Mouse (Mus musculus): ENCODE results near the gene Atp6v1g2. TPM values are rescaled to one million over a fixed set of nuclear protein-coding genes. Genes with fewer than 3 reads are reported as not detected.

The Atp6v1g2 gene
- polyA plus RNA-seq (2012; fragmentation: generic; extraction: Trizol), result 1.4 TPM
- long read RNA-seq, experiment 1, result 0 reads
- long read RNA-seq, experiment 2, partial matches to known transcripts, result 0 of 1 reads
- long read RNA-seq, experiment 2, other reads (novel, unspliced or antisense), result 0 of 1 reads

GRCm38 (mm10) chr17:35233114-35233980 lies at the start of gene Atp6v1g2:
Atp6v1g2 (plus strand) TSS chr17:35233660.
- TF ChIP-seq USF1 (IDR thresholded peaks at IDR 0.05; ENCODE audit: low read depth) (no peak), MYOD1 (IDR thresholded peaks at IDR 0.05; ENCODE audit: control insufficient read depth, insufficient read length, low read depth) (no peak), MYOG (IDR thresholded peaks at IDR 0.05; ENCODE audit: control insufficient read depth, extremely low read depth, insufficient read length) (no peak), CTCF (IDR thresholded peaks at IDR 0.05; ENCODE audit: control insufficient read depth, insufficient read depth, insufficient read length) (no peak), MAX (IDR thresholded peaks at IDR 0.05) (no peak), CEBPB (IDR thresholded peaks at IDR 0.05; ENCODE audit: low read depth) (no peak), FOSL1 (IDR thresholded peaks at IDR 0.05; ENCODE audit: insufficient read depth, low read length, poor library complexity, severe bottlenecking) (no peak)
- peaks cover 23% of the 10 kb centered on the region for H3K79me3 ChIP-seq (ENCODE audit: low read depth)
- H3K79me2 ChIP-seq (ENCODE audit: control insufficient read depth, insufficient read depth), result peaks cover 60% of the 10 kb centered on the region
- H3K27me3 ChIP-seq (ENCODE audit: control insufficient read depth, insufficient read depth, insufficient read length), result no peaks in the 10 kb centered on the region
- H3ac ChIP-seq (ENCODE audit: control insufficient read depth, insufficient read length, low read depth), result peak within 1 kb of the TSS; percentile 90
- peak within 1 kb of the TSS; percentile 51 for H3K4me3 ChIP-seq (ENCODE audit: insufficient read depth, poor library complexity, severe bottlenecking)
- H3K36me3 ChIP-seq (ENCODE audit: control insufficient read depth, insufficient read depth), result peaks cover 37% of the 10 kb centered on the region

- no peaks in the 10 kb centered on the region for H3K79me2 ChIP-seq (ENCODE audit: control insufficient read depth, insufficient read depth)
- H3K27me3 ChIP-seq (ENCODE audit: control insufficient read depth, insufficient read depth, insufficient read length), result no peaks in the 10 kb centered on the region
- H3ac ChIP-seq (ENCODE audit: control insufficient read depth, insufficient read length, low read depth), result no peak overlapping the region
- no peaks in the 10 kb centered on the region for H3K36me3 ChIP-seq (ENCODE audit: control insufficient read depth, insufficient read depth)
- TF ChIP-seq CTCF (IDR thresholded peaks at IDR 0.05; ENCODE audit: control insufficient read depth, insufficient read depth, insufficient read length) (no peak), MYOD1 (IDR thresholded peaks at IDR 0.05; ENCODE audit: control insufficient read depth, insufficient read length, low read depth) (no peak), MYOG (IDR thresholded peaks at IDR 0.05; ENCODE audit: control insufficient read depth, extremely low read depth, insufficient read length) (no peak)
- no peaks in the 10 kb centered on the region for H3K79me3 ChIP-seq (ENCODE audit: low read depth)
- H3K4me3 ChIP-seq (ENCODE audit: insufficient read depth, poor library complexity, severe bottlenecking), result peak overlapping the region; percentile 21
Measured at GRCm38 (mm10) chr17:35185639-35186611, 47.5 kb upstream of the Atp6v1g2 start.

GRCm38 (mm10) chr17:35186681-35187080 lies 46.8 kb upstream of the Atp6v1g2 start:
- peak overlapping the region; percentile 15 for H3ac ChIP-seq (ENCODE audit: control insufficient read depth, insufficient read length, low read depth)
- H3K36me3 ChIP-seq (ENCODE audit: control insufficient read depth, insufficient read depth), result no peaks in the 10 kb centered on the region
- no peaks in the 10 kb centered on the region for H3K79me3 ChIP-seq (ENCODE audit: low read depth)
- peak overlapping the region; percentile 21 for H3K4me3 ChIP-seq (ENCODE audit: insufficient read depth, poor library complexity, severe bottlenecking)
- no peak for TF ChIP-seq USF1 (IDR thresholded peaks at IDR 0.05; ENCODE audit: low read depth)
- TF ChIP-seq CTCF (IDR thresholded peaks at IDR 0.05; ENCODE audit: control insufficient read depth, insufficient read depth, insufficient read length), result no peak
- TF ChIP-seq FOSL1 (IDR thresholded peaks at IDR 0.05; ENCODE audit: insufficient read depth, low read length, poor library complexity, severe bottlenecking), result no peak
- no peak for TF ChIP-seq CEBPB (IDR thresholded peaks at IDR 0.05; ENCODE audit: low read depth)
- H3K27me3 ChIP-seq (ENCODE audit: control insufficient read depth, insufficient read depth, insufficient read length), result no peaks in the 10 kb centered on the region
- H3K79me2 ChIP-seq (ENCODE audit: control insufficient read depth, insufficient read depth), result no peaks in the 10 kb centered on the region

GRCm38 (mm10) chr17:35187345-35187744 lies 46.1 kb upstream of the Atp6v1g2 start:
- H3ac ChIP-seq (ENCODE audit: control insufficient read depth, insufficient read length, low read depth), result no peak overlapping the region
- no peaks in the 10 kb centered on the region for H3K79me3 ChIP-seq (ENCODE audit: low read depth)
- H3K4me3 ChIP-seq (ENCODE audit: insufficient read depth, poor library complexity, severe bottlenecking), result no peak overlapping the region
- H3K79me2 ChIP-seq (ENCODE audit: control insufficient read depth, insufficient read depth), result no peaks in the 10 kb centered on the region
- no peaks in the 10 kb centered on the region for H3K36me3 ChIP-seq (ENCODE audit: control insufficient read depth, insufficient read depth)
- TF ChIP-seq MYOG (IDR thresholded peaks at IDR 0.05; ENCODE audit: control insufficient read depth, extremely low read depth, insufficient read length), result no peak
- TF ChIP-seq CEBPB (IDR thresholded peaks at IDR 0.05; ENCODE audit: low read depth), result no peak
- TF ChIP-seq CTCF (IDR thresholded peaks at IDR 0.05; ENCODE audit: control insufficient read depth, insufficient read depth, insufficient read length), result no peak
- no peak for TF ChIP-seq USF1 (IDR thresholded peaks at IDR 0.05; ENCODE audit: low read depth)
- no peak for TF ChIP-seq FOSL1 (IDR thresholded peaks at IDR 0.05; ENCODE audit: insufficient read depth, low read length, poor library complexity, severe bottlenecking)
- TF ChIP-seq MYOD1 (IDR thresholded peaks at IDR 0.05; ENCODE audit: control insufficient read depth, insufficient read length, low read depth), result no peak
- no peaks in the 10 kb centered on the region for H3K27me3 ChIP-seq (ENCODE audit: control insufficient read depth, insufficient read depth, insufficient read length)

- no peaks in the 10 kb centered on the region for H3K36me3 ChIP-seq (ENCODE audit: control insufficient read depth, insufficient read depth)
- no peaks in the 10 kb centered on the region for H3K79me2 ChIP-seq (ENCODE audit: control insufficient read depth, insufficient read depth)
- H3K79me3 ChIP-seq (ENCODE audit: low read depth), result no peaks in the 10 kb centered on the region
- TF ChIP-seq MAX (IDR thresholded peaks at IDR 0.05) (no peak), MYOD1 (IDR thresholded peaks at IDR 0.05; ENCODE audit: control insufficient read depth, insufficient read length, low read depth) (no peak), CEBPB (IDR thresholded peaks at IDR 0.05; ENCODE audit: low read depth) (no peak), USF1 (IDR thresholded peaks at IDR 0.05; ENCODE audit: low read depth) (no peak)
- no peak within 1 kb of the TSS for H3K4me3 ChIP-seq (ENCODE audit: insufficient read depth, poor library complexity, severe bottlenecking)
- H3K27me3 ChIP-seq (ENCODE audit: control insufficient read depth, insufficient read depth, insufficient read length), result no peaks in the 10 kb centered on the region
- no peak within 1 kb of the TSS for H3ac ChIP-seq (ENCODE audit: control insufficient read depth, insufficient read length, low read depth)
Measured at GRCm38 (mm10) chr17:35187959-35188610, 45.4 kb upstream of the Atp6v1g2 start, which contains the start of gene Lst1. Lst1 (minus strand) TSS chr17:35188439.
